Mouse (Mus musculus): ENCODE measurements at regions not wholly inside any gene's neighbourhood (a gene's known extent, or its start where the extent isn't known, plus 50 kb on each side); places are given as distances from the start of the nearest gene placed in this dataset.

GRCm38 (mm10) chr12:45137438-45138018 is 63.0 kb upstream of the Stxbp6 start:
- ATAC-seq (ENCODE audit: low FRiP score, low read depth) = no peak
- H3K36me3 ChIP-seq = no peaks in the 10 kb centered on the region

GRCm38 (mm10) chr12:45133415-45133814 is 58.9 kb upstream of the Stxbp6 start:
- no peaks in the 10 kb centered on the region for H3K9me3 ChIP-seq
- no peak for ATAC-seq (ENCODE audit: low FRiP score, low read depth)
- no peak overlapping the region for H3K4me2 ChIP-seq
- no peak overlapping the region for H3K27ac ChIP-seq (replicated peaks)
- no peak overlapping the region for H3K4me3 ChIP-seq
- H3K9ac ChIP-seq = no peak overlapping the region
- H3K36me3 ChIP-seq = no peaks in the 10 kb centered on the region
- H3K27me3 ChIP-seq = no peaks in the 10 kb centered on the region
- 66% methylated on average over 2 of the region's 2 CpGs for WGBS
- H3K4me1 ChIP-seq (replicated peaks) = no peaks in the 10 kb centered on the region

More at GRCm38 (mm10) chr12:45137438-45138018, 63.0 kb upstream of the Stxbp6 start:
- Histone ChIP-seq H3K9me3 (no peaks in the 10 kb centered on the region), H3K9ac (no peak overlapping the region), H3K4me2 (no peak overlapping the region), H3K27me3 (no peaks in the 10 kb centered on the region), H3K4me1 (replicated peaks) (no peaks in the 10 kb centered on the region), H3K27ac (replicated peaks) (no peak overlapping the region), H3K4me3 (no peak overlapping the region)
- 70% methylated on average over 7 of the region's 7 CpGs for WGBS

GRCm38 (mm10) chr12:45131139-45131538 is 56.6 kb upstream of the Stxbp6 start:
- no peaks in the 10 kb centered on the region for H3K4me1 ChIP-seq (replicated peaks)
- no peak overlapping the region for H3K9ac ChIP-seq
- H3K4me2 ChIP-seq = no peak overlapping the region
- H3K4me3 ChIP-seq = no peak overlapping the region
- WGBS = 90% methylated on average over 5 of the region's 5 CpGs
- H3K36me3 ChIP-seq = no peaks in the 10 kb centered on the region
- no peak overlapping the region for H3K27ac ChIP-seq (replicated peaks)
- H3K27me3 ChIP-seq = no peaks in the 10 kb centered on the region
- no peak for ATAC-seq (ENCODE audit: low FRiP score, low read depth)
- no peaks in the 10 kb centered on the region for H3K9me3 ChIP-seq

- no peaks in the 10 kb centered on the region for H3K4me1 ChIP-seq (replicated peaks)
- no peak overlapping the region for H3K9ac ChIP-seq
- H3K27me3 ChIP-seq = no peaks in the 10 kb centered on the region
- H3K4me2 ChIP-seq = no peak overlapping the region
- no peak overlapping the region for H3K27ac ChIP-seq (replicated peaks)
- H3K9me3 ChIP-seq = no peaks in the 10 kb centered on the region
- ATAC-seq (ENCODE audit: low FRiP score, low read depth) = no peak
- H3K36me3 ChIP-seq = no peaks in the 10 kb centered on the region
- WGBS = 89% methylated on average over 3 of the region's 3 CpGs
- H3K4me3 ChIP-seq = no peak overlapping the region
Observed at GRCm38 (mm10) chr12:45125866-45126265, 51.4 kb upstream of the Stxbp6 start.
